Mouse (Mus musculus): ENCODE measurements at regions not wholly inside any gene's neighbourhood (a gene's known extent, or its start where the extent isn't known, plus 50 kb on each side); places are given as distances from the start of the nearest gene placed in this dataset.
"Not testable (repeated sequence)": the region's sequence is repeated elsewhere in the genome, so short reads cannot be mapped to it uniquely, and the experiment has no call there.

DNA sequence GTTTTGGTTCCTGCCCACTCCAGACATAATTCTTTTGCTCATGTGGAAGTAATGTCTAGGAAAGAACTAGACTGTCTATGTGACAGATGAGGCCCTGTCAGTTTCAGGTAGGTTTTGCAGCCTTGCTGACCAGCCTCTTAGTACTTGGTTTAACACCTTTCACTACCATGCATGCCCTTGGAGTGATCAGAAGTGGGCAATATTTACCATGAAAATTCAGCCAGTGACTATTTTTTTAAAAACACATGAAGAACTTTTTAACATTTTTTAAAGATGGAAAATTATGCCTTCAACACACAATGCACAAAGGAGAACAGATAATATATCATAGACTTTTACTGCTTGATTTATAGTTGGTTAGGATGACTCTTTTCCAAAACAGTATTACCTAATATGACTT, 58.1 kb downstream of the Cox7c start:
- H3K27me3 ChIP-seq (replicated peaks; ENCODE audit: control insufficient read depth, insufficient read depth, low read length) = no peaks in the 10 kb centered on the region
- H3K4me1 ChIP-seq (ENCODE audit: control insufficient read depth, insufficient read depth, low read length) = no peaks in the 10 kb centered on the region
- no peak overlapping the region for H3K27ac ChIP-seq (ENCODE audit: insufficient read depth, low read depth, low read length)
- no peaks in the 10 kb centered on the region for H3K36me3 ChIP-seq (ENCODE audit: control insufficient read depth, insufficient read depth, low read length)
- TF ChIP-seq CTCF (conservative IDR thresholded peaks at IDR 0.05; ENCODE audit: insufficient read depth, insufficient read length, low read depth, low read length) (no peak), POLR2A (IDR thresholded peaks at IDR 0.05; ENCODE audit: low read depth, low read length) (no peak)
- no peak overlapping the region for H3K4me3 ChIP-seq (ENCODE audit: insufficient read depth, low read depth, low read length)
- DNase-seq = peak; percentile 4

DNA sequence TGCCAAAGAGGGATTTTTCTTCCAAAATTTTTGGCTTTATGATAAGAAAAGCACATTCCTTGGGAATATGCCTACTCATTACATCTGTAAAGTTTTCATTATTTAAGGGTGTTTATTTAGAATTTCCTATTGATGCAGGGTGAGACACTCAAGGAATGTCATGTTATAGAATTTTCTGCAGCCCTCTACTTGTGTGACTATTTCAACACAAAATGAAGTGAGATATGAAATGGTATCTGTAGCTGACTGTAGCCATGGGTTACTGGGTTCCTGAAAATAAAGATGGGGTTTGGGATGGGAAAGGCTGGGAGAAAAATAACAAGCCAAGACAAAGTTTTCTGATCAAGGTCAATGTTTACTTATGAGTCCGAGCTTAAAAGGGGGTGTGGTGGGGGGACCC, 64.6 kb downstream of the Cox7c start:
- 38% methylated on average over 1 of the region's 1 CpGs for WGBS
- TF ChIP-seq CTCF (conservative IDR thresholded peaks at IDR 0.05; ENCODE audit: insufficient read depth, insufficient read length, low read depth, low read length) = no peak
- no peak for TF ChIP-seq POLR2A (IDR thresholded peaks at IDR 0.05; ENCODE audit: low read depth, low read length)
- DNase-seq = no peak

DNA sequence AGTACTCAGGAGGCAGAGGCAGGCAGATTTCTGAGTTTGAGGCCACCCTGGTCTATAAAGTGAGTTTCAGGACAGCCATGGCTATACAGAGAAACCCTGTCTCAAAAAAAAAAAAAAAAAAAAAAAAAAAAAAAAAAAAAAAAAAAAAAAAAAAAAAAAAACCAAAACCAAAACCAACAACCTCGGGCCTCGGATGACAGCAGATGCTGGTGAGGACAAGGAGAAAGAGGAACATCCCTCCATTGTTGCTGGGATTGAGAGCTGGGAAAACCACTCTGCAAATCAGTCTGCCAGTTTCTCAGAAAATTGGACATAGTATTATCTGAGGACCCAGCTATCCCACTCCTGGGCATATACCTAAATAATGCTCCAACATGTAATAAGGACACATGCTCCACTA, 82.7 kb downstream of the Cox7c start:
- H3K4me3 ChIP-seq (ENCODE audit: insufficient read depth, low read depth, low read length); H3K4me1 ChIP-seq (ENCODE audit: control insufficient read depth, insufficient read depth, low read length); H3K27me3 ChIP-seq (replicated peaks; ENCODE audit: control insufficient read depth, insufficient read depth, low read length); H3K27ac ChIP-seq (ENCODE audit: insufficient read depth, low read depth, low read length); DNase-seq; H3K36me3 ChIP-seq (ENCODE audit: control insufficient read depth, insufficient read depth, low read length): not testable (repeated sequence)
- 57% methylated on average over 2 of the region's 2 CpGs for WGBS

More for the DNA sequence above, 64.6 kb downstream of the Cox7c start:
- Histone ChIP-seq H3K27ac (ENCODE audit: insufficient read depth, low read depth, low read length) (no peak overlapping the region), H3K27me3 (replicated peaks; ENCODE audit: control insufficient read depth, insufficient read depth, low read length) (no peaks in the 10 kb centered on the region), H3K36me3 (ENCODE audit: control insufficient read depth, insufficient read depth, low read length) (no peaks in the 10 kb centered on the region), H3K4me1 (ENCODE audit: control insufficient read depth, insufficient read depth, low read length) (no peaks in the 10 kb centered on the region), H3K4me3 (ENCODE audit: insufficient read depth, low read depth, low read length) (no peak overlapping the region)

DNA sequence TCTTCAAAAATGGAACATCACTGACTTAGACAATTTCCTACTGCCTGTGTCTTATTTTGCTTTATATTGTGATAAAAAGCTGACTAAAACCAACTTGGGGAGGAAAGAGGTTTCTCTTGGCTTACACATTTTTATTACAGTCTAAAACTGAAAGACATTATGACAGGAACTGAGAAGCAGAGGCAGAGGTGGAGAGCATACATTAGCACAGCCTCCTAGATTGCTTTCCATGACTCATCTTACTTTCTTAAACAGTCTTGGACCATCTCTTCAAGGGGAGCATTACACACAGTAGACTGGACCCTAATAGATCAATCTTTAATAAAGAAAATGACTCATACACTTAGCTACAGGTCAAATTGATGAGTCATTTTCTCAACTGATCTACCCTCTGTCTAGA, 91.4 kb downstream of the Cox7c start:
- no peak overlapping the region for H3K4me3 ChIP-seq (ENCODE audit: insufficient read depth, low read depth, low read length)
- H3K27me3 ChIP-seq (replicated peaks; ENCODE audit: control insufficient read depth, insufficient read depth, low read length) = no peaks in the 10 kb centered on the region
- H3K27ac ChIP-seq (ENCODE audit: insufficient read depth, low read depth, low read length) = no peak overlapping the region
- no peak for TF ChIP-seq POLR2A (IDR thresholded peaks at IDR 0.05; ENCODE audit: low read depth, low read length)
- no peak for TF ChIP-seq CTCF (conservative IDR thresholded peaks at IDR 0.05; ENCODE audit: insufficient read depth, insufficient read length, low read depth, low read length)
- H3K4me1 ChIP-seq (ENCODE audit: control insufficient read depth, insufficient read depth, low read length) = no peaks in the 10 kb centered on the region
- H3K36me3 ChIP-seq (ENCODE audit: control insufficient read depth, insufficient read depth, low read length) = no peaks in the 10 kb centered on the region
- no peak for DNase-seq

DNA sequence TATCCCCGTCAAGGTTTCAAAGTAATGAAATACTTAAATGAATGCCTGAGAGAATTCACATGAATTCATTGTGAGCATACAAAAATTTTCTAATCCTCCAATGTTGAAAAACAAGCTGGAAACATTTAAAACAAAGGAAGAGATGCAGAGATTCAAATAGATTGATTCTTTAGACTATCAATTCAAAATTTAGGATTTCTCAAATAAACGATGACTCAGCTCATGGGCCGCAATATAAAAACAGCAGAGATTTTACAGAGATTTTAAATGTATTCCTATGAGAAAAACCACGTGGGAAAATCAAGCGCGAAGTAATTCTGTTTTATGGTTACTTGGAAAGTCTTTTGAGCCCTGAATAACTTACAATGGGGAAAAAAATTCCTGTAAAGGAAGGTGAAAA, 93.8 kb downstream of the Cox7c start:
- TF ChIP-seq CTCF (conservative IDR thresholded peaks at IDR 0.05; ENCODE audit: insufficient read depth, insufficient read length, low read depth, low read length) (no peak), POLR2A (IDR thresholded peaks at IDR 0.05; ENCODE audit: low read depth, low read length) (no peak)
- Histone ChIP-seq H3K36me3 (ENCODE audit: control insufficient read depth, insufficient read depth, low read length) (no peaks in the 10 kb centered on the region), H3K4me1 (ENCODE audit: control insufficient read depth, insufficient read depth, low read length) (no peaks in the 10 kb centered on the region), H3K27ac (ENCODE audit: insufficient read depth, low read depth, low read length) (no peak overlapping the region), H3K4me3 (ENCODE audit: insufficient read depth, low read depth, low read length) (no peak overlapping the region), H3K27me3 (replicated peaks; ENCODE audit: control insufficient read depth, insufficient read depth, low read length) (no peaks in the 10 kb centered on the region)
- DNase-seq = no peak
- WGBS = 76% methylated on average over 6 of the region's 6 CpGs

DNA sequence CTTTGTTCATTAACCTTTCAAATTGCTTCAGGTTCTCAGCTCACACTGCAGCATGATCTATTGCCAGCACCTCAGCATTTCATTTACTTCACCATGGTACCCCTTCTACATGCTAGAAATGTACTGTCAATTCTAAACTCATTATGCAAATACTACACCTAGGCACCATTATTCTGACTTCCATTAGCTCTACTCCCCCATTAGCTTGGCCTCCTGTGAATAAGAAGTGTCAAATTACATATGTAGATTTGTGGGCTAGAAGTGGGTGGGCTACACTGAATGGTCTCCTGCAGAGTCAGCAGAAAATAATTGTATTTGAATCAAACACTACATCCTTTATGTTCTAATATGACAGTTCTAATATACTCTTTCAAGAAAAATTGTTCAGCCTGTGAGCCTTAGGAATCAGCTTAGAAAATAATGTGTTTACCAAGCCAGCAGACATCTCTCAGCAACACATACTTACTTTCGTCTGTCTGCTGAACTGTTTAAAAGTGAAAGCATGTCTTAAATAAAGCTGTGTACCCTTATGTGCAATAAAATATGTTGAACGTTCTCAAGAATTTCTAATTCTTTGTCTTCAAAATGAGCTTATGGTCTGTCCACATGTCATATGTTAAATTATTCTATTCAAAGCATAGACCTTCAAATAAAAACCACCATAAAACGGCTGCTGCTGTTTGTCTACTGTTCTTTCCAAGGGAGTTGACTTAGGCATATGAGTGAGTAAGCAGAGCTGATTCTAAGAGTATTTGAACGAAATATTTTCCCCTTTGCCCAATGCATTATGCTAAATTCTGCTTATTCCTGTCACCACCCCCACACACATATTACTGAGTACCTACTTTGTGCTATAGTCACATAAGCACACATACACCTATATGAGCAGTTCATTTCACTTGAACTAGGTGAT, 119.6 kb downstream of the Cox7c start:
- no peaks in the 10 kb centered on the region for H3K4me1 ChIP-seq (ENCODE audit: control insufficient read depth, insufficient read depth, low read length)
- no peaks in the 10 kb centered on the region for H3K27me3 ChIP-seq (replicated peaks; ENCODE audit: control insufficient read depth, insufficient read depth, low read length)
- TF ChIP-seq POLR2A (IDR thresholded peaks at IDR 0.05; ENCODE audit: low read depth, low read length) (no peak), CTCF (conservative IDR thresholded peaks at IDR 0.05; ENCODE audit: insufficient read depth, insufficient read length, low read depth, low read length) (no peak)
- H3K4me3 ChIP-seq (ENCODE audit: insufficient read depth, low read depth, low read length) = no peak overlapping the region
- no peaks in the 10 kb centered on the region for H3K36me3 ChIP-seq (ENCODE audit: control insufficient read depth, insufficient read depth, low read length)
- no peak overlapping the region for H3K27ac ChIP-seq (ENCODE audit: insufficient read depth, low read depth, low read length)
- no peak for DNase-seq
- WGBS = 46% methylated on average over 4 of the region's 4 CpGs

DNA sequence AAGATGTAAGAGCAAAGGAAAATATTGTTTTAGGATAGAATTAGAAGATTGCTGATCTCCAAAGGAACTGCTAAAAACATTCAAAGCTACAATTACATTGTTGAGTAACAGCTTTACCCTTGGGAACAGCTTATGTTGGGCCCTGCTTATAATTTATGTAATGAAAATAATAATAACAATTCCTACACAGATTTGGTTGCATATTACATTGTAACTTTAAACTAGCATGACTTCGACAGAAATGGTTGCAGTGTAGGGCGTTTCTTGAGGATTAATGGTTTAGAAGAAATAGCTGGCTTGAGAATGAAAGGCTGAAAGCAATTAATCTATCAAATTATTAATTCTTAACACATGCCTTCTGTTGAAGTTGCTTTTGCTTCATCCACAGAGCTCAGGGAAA, 120.4 kb downstream of the Cox7c start:
- WGBS = 30% methylated on average over 2 of the region's 2 CpGs
- H3K4me1 ChIP-seq (ENCODE audit: control insufficient read depth, insufficient read depth, low read length) = no peaks in the 10 kb centered on the region
- DNase-seq = no peak
- no peak overlapping the region for H3K27ac ChIP-seq (ENCODE audit: insufficient read depth, low read depth, low read length)
- H3K27me3 ChIP-seq (replicated peaks; ENCODE audit: control insufficient read depth, insufficient read depth, low read length) = no peaks in the 10 kb centered on the region
- H3K4me3 ChIP-seq (ENCODE audit: insufficient read depth, low read depth, low read length) = no peak overlapping the region
- H3K36me3 ChIP-seq (ENCODE audit: control insufficient read depth, insufficient read depth, low read length) = no peaks in the 10 kb centered on the region
- TF ChIP-seq CTCF (conservative IDR thresholded peaks at IDR 0.05; ENCODE audit: insufficient read depth, insufficient read length, low read depth, low read length) (no peak), POLR2A (IDR thresholded peaks at IDR 0.05; ENCODE audit: low read depth, low read length) (no peak)

Measured in kidney, adult 2 months (tissue).